Mouse (Mus musculus): ENCODE measurements at regions not wholly inside any gene's neighbourhood (a gene's known extent, or its start where the extent isn't known, plus 50 kb on each side); places are given as distances from the start of the nearest gene placed in this dataset.

DNA sequence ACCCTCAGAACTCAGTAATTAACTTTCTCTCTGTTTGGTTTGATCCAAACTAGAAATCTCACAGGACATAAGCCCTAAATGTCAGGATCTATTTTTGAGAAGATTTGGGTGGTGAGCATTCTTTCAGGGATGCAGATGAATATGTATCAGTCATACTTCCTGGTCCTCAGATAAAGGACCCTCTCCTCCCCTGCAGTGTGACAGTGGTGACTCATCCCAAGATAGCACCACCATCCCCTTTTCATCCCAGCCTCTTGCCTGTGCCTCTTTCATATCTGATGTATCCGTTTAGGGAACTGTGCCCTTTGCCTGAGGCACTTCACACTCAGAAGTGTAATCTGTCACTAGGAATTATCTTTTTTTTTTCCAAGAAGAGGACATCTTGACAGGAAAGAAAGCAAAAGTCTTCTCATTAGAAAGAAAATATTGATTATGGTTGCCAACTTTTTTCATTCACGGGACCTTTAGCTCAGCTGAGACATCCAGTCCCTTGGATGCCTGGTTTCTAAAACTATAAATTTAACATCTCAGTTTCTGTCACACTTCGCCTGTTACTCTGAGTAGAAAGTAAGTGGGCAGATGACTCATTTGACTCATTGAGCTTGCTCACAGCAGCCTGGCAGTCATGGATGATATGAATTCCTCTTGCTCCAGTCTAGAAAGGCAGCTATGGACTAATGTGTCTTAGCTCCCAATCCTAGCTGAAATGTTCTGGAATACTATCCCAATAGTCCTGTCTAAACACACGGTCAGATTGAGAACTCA lies 284.1 kb upstream of the Mctp2 start:
- no peak for DNase-seq (ENCODE audit: extremely low spot score)

DNA sequence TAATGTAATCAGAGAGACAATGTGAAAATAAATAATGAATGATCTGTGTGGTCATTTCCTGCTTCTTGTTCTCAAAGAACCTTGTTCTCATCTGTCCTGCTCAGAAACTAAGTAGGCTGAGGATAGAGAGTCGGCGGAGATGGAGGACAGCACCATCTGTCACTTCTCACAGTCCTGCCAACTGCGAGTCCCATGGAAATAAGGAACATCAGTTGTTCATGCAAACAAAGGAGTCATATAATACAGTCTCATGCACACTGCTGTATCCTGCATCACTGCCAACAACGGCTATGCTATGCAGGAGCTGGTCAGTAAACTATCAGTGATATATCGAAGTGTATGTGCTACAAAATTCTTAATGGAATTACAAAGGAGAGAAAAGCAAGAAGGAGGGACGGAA lies 285.7 kb upstream of the Mctp2 start:
- DNase-seq (ENCODE audit: extremely low spot score), result no peak

DNA sequence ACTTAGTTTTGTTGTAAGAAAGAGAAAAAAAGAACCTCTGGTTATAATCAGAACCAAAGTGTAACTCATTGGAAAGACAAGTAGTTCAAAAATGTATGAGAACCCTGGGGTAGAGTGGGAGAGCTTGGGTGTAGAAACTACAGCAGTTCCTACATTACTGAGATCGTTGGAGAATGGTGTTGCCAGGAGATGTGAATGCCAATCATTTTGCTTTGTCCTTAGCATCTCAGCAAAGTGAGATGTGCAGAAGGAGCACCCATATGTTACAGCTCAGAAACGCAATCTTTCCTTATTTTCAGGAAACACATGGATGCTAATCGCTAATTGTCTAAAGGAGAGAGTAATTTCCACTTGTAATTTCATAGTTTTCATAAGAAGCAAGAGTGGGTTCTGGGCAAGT lies 286.2 kb upstream of the Mctp2 start:
- no peak for DNase-seq (ENCODE audit: extremely low spot score)

DNA sequence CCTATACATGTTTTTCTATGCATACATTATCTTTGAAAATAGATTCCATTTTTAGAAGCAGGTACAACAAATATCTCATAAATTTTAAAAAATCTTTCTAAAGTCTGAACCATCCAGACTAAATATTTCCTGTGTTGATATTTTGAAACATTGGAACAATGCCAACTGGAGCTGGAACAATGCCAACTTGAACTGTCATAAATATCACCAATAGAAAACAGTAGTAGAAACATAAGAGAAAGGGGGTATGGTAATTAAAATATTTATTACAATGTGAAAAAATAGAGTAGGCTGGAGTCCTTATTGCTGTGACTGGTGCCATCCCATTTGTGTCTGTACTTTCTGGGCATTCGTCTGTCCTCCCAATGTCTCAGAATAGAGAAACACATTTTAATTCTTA lies 286.9 kb upstream of the Mctp2 start:
- DNase-seq (ENCODE audit: extremely low spot score), result no peak

DNA sequence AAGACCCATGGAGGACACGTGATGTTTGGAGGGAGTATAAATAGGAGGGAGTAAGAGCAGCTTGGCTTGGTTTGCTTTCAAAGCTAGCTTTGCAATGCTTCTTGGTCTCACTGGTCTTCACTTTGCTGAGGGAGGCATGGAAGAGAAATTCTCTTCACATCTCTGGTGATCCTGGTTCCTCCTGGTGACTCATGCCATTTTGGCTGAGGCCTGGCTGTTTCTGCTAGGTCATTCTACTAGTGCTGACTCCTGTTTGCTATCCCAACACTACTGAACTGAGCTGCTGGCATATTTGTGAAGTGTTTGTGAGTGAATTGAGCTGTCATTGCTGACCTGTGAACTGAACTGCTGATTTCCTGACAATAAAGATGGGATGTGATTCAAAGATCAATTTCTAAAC lies 288.3 kb upstream of the Mctp2 start:
- no peak for DNase-seq (ENCODE audit: extremely low spot score)

DNA sequence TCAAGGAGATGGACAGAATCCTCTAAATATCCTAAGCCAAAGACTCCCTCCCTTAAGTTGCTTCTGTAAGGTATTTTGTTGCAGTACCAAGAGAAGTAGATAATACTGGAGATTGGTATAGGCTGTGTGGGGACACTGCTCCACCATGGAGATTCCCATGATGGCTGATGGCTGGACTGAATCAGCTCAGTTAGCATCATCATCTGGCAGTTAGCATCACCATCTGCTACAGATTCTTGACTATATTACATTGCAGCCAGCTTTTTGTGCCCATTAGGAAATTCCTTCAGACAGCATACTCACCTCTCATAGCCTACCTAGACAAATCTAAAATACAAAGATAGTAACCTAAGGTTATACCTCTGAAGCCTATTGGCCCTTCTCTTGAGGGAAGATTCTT lies 290.6 kb upstream of the Mctp2 start:
- DNase-seq (ENCODE audit: extremely low spot score), result no peak

DNA sequence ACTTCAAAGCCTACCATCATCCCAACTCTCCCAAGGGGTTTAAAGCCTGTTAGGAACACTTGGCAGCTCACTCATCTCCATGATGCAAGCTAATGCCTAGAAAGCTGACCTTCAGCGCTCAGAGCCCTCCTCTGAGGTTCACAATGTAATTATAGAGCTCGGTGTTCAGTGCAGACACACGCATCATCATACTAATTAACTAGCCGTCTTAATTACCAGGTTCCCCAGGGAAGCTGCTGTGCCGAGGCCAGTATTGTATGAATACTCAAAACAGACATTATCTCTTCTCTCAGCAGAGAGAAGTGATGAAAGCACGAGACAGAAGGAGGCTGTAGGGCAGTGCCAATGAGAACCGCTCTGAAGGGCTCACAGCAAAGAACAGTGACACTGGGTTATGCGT lies 295.5 kb upstream of the Mctp2 start:
- no peak for DNase-seq (ENCODE audit: extremely low spot score)

DNA sequence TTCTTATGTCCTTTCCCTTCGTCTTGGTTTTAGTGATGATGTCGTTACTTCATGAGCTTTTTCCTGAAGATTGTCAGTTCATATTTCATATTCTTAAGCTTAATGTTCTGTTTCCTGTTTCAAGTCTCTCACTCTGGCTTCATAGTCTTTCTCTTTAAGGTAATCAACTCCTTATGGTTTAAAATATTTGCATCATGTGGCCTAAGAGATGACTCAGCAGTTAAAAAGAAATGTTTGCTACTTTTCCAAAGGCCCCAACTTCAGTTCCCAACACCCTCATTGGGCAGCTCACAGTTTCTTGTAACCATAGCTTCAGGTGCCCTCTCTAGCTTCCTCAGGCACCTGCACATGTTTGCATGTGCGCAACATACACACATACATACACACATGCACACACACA lies 303.4 kb upstream of the Mctp2 start:
- DNase-seq (ENCODE audit: extremely low spot score), result no peak

DNA sequence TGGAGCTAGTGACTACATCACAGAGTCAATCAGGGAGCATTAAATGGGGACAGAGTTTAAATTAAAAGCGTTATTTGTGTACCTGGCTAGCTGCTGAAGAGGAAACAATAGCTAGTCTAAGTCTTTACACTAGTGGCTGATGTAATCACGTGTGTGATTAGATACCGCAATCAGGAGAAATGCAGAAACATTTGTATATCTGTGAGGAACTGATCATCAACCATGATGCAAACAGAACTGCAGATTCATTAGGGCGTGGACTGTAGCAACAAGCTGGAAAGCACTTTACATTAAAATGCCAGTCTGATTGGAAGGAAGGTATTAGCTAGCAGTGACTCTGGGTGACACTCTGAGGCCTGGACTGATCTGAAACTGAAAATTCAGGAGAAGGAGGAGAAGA lies 308.8 kb upstream of the Mctp2 start:
- DNase-seq (ENCODE audit: extremely low spot score), result no peak

DNA sequence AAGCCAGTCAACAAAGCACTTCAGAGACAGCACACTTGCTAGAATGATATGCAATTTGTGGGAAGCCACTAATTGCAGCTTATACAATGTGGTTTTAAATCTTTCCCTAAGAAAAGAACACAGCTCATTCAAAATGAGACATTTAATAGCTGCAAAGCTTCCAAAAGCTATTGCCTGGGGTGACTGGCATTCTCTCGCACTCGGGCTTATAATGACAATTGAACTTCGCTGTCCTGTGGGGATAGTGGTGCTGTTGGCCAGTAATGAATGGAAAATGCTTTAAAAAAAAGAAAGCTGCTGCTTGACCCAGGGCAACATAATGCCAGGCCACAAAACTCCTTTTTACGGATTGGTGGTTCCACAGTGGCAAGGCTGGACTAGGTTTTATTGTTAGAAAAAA lies 321.0 kb upstream of the Mctp2 start:
- no peak for DNase-seq (ENCODE audit: extremely low spot score)

DNA sequence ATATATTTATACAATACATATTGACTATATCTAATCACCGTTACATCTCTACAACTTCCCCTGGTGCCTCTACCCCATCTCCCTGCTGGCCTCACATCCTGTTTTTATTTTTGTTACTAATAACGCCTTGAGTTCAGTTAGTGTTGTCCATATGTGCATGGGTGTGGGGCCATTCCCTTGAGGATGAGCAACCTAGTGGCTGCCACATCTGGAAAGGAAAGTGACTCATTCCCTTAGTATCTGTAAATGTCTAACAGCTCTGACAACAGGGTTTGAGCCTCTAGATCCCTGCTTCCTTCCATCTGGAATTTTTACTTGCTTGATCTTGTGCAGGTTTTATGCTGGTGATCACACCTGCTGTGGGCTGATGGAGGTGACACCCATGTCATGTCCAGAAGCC lies 333.2 kb upstream of the Mctp2 start:
- DNase-seq (ENCODE audit: extremely low spot score), result no peak

DNA sequence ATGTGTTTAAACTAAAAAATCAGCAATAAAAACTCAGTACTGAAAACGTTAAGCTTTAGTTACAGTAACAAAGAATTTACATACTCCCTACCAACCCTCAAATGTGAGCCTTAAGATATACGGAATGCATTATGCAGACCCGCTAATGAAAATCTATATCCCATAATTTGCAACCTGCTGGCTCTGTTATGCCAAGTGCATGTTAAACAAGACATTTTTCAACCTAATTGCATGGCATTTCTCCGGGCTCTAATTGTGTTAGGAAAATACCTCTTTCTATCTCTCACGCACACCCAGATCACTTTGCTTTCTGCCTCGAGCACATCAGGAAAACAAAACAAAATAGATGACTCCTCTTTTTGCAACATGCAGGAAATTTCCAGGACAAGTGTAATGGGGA lies 368.6 kb upstream of the Mctp2 start:
- DNase-seq (ENCODE audit: extremely low spot score), result no peak

DNA sequence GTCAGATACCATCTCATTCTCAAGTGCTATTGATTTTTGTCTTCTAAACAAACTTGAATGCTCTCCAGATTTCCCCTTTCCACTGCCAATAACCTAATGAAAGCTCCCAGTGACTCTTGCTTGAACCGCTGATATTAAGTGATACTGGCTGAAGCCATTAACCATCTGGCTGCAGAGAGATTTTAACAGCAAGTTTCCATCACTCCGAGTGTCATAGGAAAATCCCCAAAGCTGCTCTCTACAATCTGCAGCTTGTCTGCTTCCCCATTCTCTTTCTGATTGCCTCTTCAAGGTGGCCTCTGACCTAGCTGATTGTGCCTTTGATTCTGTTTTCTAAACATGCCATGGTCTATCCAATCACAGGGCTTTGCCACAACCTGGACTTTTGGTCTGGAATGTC lies 379.4 kb upstream of the Mctp2 start:
- DNase-seq (ENCODE audit: extremely low spot score), result peak; percentile 4

DNA sequence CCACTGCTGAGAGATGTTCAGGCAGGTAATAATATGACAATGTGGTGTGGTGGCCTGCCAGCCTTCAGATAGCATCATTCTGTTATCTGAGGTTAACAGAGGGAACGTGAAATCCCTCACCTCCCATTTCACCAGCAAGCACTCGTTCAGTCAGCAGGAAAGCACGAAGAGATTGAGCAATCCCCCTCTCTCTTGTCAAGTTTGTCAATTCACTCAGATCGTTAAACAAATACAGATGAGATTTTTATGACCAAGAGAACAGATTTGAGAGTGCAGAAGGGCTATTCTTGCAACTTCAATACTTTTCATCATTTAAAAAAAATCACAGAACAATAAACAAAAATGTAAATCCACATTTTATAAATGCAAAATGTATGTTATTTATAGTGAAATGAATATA lies 380.9 kb upstream of the Mctp2 start:
- DNase-seq (ENCODE audit: extremely low spot score), result no peak

DNA sequence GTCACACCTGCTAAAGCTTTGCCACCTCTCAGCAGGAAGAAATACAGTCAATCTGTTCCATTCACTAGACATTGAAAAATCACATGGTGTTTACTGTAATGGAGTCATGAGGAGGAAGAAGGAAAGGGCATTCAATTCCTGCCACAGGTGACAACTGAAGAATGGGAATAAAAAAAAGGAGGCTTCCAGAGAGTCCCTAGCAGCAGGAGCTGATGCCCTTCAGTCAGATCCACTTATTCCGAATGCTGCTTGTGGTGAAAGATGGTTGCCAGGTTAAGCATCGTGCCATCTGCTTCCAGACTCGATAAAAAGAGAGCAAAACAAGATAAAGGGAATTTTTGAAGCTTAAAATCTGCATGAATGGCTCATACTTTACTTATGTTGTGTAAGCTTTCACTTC lies 385.0 kb upstream of the Mctp2 start:
- DNase-seq (ENCODE audit: extremely low spot score), result no peak

DNA sequence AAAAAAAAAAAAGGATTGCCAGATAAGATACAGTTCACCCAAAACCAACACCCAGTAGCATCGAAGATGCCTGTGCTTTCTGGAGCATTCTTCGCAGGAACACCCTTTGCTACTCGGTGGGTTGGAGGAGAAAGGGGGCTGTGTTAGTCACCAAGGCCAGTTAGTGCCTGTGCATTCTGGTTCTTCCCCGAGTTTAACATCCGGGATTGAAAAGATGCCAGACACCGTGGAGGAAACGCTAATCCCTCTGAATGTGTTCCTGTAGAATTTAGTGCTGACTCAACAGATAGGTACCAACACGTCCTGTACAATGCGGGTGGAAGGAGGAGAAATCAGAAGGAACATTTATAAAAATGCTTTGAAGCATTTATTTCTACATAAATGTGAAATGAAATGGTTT lies 385.5 kb upstream of the Mctp2 start:
- no peak for DNase-seq (ENCODE audit: extremely low spot score)

DNA sequence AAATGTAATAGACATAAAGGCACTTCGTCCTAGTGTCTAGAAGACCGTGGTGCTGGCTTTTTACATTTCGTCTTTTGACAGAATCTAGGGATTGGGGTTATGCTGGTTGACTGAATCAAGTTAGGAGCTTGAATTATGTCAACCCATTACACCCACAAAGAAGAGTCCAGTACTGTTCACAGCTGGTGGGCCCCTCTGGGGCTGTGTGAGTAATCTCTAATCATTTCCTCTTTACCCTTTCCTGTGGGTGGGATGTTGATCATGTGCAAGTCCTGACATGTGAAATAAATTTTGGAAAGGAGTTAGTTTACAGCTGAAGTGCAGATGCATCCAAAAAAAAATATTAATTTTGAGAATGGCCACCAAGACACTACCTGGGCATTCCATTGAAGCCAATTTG lies 390.3 kb upstream of the Mctp2 start:
- DNase-seq (ENCODE audit: extremely low spot score), result no peak

DNA sequence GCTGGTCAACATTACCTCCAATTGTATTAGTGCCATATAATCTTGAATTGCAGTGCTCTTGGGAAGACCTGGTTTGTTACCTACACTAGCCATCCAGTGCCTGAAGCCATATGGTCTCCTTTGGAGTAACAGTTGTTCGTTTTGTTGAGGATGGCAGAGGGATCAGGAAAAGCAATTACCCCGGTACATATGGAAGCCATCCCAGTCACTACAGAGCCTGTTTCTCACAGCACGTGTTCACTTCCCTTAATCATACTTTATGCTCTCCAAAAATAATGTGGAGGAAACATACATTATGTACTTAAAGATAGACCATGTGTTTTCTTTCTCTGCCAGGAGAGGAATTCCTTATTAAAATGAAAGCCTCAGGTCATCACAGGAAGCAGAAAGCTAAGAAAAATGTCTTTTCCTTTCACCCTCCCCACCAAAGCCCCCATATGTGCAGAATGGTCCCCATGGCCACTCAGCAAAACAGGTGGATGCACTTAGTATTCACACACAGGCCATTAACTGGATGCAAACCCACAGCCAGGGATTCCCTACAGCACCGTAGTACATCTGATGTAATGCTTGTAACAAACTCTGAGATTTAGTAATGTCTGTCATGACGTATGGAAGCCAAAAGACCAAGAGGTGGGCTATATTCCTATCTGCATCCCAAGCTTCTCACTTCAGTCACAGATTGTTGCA lies 397.4 kb upstream of the Mctp2 start:
- no peak for DNase-seq (ENCODE audit: extremely low spot score)

DNA sequence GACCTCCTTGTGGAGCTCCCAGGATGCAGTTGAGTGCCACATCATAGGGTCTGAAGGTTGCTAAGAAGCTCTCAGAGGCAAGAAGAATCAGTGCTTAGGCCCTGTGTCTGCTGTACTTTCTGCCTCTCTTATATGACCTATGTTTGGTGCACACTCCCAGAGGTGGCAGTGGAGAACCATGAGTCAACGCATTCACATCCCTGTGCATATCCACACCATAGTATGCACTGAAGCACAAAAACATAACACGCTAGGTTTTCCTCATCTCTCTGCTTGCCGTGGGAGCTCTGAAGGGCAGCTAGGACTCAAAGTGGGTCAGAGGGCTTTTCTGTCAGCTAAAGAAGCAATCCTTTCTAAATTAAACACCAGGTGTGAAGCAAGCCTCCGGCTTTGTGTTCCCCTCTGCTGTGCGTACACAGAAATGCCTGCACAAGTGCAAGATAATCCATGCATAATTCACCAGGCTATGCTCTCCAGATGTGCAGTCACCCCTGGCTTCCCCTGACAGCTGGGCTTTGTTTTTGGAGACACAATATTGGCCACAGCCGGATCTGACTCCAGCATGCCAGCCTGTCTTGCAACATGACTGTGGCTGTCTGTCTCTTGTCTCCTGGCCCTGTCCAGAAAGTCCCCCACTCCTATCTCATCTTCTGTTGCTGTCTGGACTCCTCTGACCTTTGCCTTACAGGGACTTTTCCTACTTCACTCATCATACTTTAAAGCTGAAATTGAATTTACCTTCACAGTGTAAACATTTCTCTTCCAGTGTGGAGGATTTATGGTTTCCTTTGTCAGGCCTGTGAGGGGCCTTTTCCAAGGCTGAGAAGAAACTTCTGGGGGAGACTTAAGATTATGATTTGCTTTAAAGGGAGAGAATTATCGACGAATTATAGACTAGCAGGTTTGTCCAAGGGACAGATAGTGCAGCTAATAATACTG lies 405.1 kb upstream of the Mctp2 start:
- peak; percentile 15 for DNase-seq (ENCODE audit: extremely low spot score)

DNA sequence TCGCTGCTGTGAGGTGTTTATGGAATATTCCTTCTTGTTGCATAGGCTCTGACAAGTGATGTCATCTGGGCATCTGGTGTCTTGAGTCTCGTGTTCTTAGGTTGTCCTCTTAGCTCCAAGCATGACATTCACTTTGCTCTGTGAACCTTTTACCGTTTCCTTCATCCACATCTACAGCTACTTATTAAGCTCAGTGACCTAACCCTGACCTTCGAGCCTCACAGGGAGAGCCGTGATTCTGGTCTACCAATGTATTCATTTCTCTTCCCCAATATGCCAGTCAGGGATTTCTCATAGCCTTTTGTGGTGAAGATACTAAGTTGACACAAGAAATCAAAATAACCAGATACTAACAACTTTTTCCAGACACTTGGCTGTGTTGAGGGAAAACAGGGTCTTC lies 409.0 kb upstream of the Mctp2 start:
- DNase-seq (ENCODE audit: extremely low spot score), result no peak

DNA sequence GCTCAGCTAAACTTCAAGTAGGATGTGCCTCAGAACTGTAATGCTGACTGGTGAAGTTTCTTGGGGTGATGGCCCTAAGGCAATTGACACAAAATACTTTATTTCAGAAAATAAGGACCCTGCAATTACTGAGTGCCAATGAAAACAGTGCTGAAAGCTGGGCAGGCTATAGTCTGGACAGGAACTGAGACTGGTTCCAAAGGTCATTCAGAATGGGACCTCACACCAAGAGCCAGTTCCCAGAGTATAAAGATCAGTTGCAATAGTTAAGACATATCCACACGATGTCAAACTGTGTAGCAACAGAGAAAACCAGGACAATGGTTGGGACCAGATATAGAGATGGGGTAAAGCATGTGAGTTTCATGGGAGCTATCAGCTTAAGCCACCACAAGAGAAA lies 409.6 kb upstream of the Mctp2 start:
- DNase-seq (ENCODE audit: extremely low spot score), result no peak

DNA sequence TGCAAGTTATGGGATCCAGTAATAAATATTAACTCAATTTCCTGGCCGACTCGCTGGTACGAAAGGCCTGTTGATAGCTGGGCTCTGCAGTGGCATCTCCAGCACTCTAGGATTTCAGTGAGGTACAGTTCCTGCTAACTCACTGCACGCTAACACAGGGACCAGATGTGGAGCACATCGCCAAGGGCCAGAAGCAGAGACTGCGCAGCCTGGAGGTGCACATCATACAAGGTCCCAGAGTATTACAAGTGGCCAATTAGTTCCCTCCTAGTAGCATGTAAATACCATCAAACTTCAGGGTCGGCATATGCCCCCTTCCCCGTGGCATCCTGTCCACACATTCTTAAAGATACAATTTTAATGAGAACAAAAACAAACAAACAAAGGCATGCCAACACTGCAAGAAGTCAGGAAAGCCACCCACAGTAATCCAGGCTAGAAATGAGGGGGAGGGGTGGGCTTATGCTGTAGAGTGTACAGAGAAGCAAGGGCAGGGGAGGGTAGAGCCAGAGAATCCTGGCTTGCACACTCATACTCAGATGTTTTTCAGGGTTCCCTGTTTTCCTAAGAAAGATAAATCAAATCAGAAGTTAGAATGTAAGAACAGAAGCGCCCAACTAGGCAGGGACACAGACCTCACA lies 419.9 kb upstream of the Mctp2 start:
- DNase-seq (ENCODE audit: extremely low spot score), result no peak
